Mouse (Mus musculus): ENCODE measurements around the gene Ifit3. TPM values are rescaled to one million over a fixed set of nuclear protein-coding genes. Genes with fewer than 3 reads are reported as not detected.
"Not testable (repeated sequence)": the region's sequence is repeated elsewhere in the genome, so short reads cannot be mapped to it uniquely, and the experiment has no call there.

Gene Ifit3
- 0.28 TPM in 1 of 2 replicates, not detected in the other for polyA plus RNA-seq (2016; fragmentation: Nextera tagmentation; extraction: Ambion mirVana)

- not testable (repeated sequence) for H3K27me3 ChIP-seq (ENCODE audit: low read depth, poor library complexity, severe bottlenecking); H3K27ac ChIP-seq; H3K36me3 ChIP-seq; DNase-seq (ENCODE audit: low spot score); H3K9me3 ChIP-seq (replicated peaks); H3K4me1 ChIP-seq; H3K4me3 ChIP-seq
- 72% methylated on average over 2 of the region's 2 CpGs for WGBS
These were observed at the start of gene Ifit3 for GRCm38 (mm10) chr19:34583126-34583766. TSS of gene Ifit3 (plus strand) at chr19:34583531.

- H3K9me3 ChIP-seq (replicated peaks) = no peaks in the 10 kb centered on the region
- WGBS = 88% methylated on average over 1 of the region's 1 CpGs
- H3K4me3 ChIP-seq = no peak overlapping the region
- H3K4me1 ChIP-seq = no peaks in the 10 kb centered on the region
- H3K36me3 ChIP-seq = no peaks in the 10 kb centered on the region
- H3K27ac ChIP-seq = no peak overlapping the region
- H3K27me3 ChIP-seq (ENCODE audit: low read depth, poor library complexity, severe bottlenecking) = no peaks in the 10 kb centered on the region
- no peak for DNase-seq (ENCODE audit: low spot score)
These were observed 43.9 kb upstream of the Ifit3 start for GRCm38 (mm10) chr19:34539422-34539821.

GRCm38 (mm10) chr19:34546211-34546610 lies 37.1 kb upstream of the Ifit3 start:
- Histone ChIP-seq H3K4me1 (peaks cover 9% of the 10 kb centered on the region; the same call in 1 of the 2 replicates), H3K9me3 (replicated peaks) (no peaks in the 10 kb centered on the region), H3K4me3 (no peak overlapping the region), H3K27me3 (ENCODE audit: low read depth, poor library complexity, severe bottlenecking) (no peaks in the 10 kb centered on the region), H3K36me3 (no peaks in the 10 kb centered on the region), H3K27ac (no peak overlapping the region)
- 86% methylated on average over 4 of the region's 4 CpGs for WGBS
- no peak for DNase-seq (ENCODE audit: low spot score)

GRCm38 (mm10) chr19:34547976-34548375 lies 35.4 kb upstream of the Ifit3 start:
- Histone ChIP-seq H3K27ac (no peak overlapping the region), H3K4me3 (no peak overlapping the region), H3K27me3 (ENCODE audit: low read depth, poor library complexity, severe bottlenecking) (no peaks in the 10 kb centered on the region), H3K36me3 (no peaks in the 10 kb centered on the region), H3K4me1 (peaks cover 9% of the 10 kb centered on the region; the same call in 1 of the 2 replicates), H3K9me3 (replicated peaks) (no peaks in the 10 kb centered on the region)
- WGBS = 25% methylated on average over 7 of the region's 7 CpGs
- peak; percentile 77 for DNase-seq (ENCODE audit: low spot score)

GRCm38 (mm10) chr19:34550205-34550533 lies 33.2 kb upstream of the Ifit3 start:
- peak overlapping the region; percentile 84 for H3K27ac ChIP-seq
- no peak for DNase-seq (ENCODE audit: low spot score)

GRCm38 (mm10) chr19:34550534-34551223 lies 32.7 kb upstream of the Ifit3 start, which contains the start of gene Ifit2:
TSS of gene Ifit2 (plus strand) at chr19:34550694.
- H3K36me3 ChIP-seq = no peaks in the 10 kb centered on the region
- WGBS = 1% methylated on average over 22 of the region's 22 CpGs
- H3K27ac ChIP-seq = peak within 1 kb of the TSS; percentile 84
- DNase-seq (ENCODE audit: low spot score) = peak; percentile 78
- no peaks in the 10 kb centered on the region for H3K9me3 ChIP-seq (replicated peaks)
- peaks cover 11% of the 10 kb centered on the region; the same call in 1 of the 2 replicates for H3K4me1 ChIP-seq
- H3K4me3 ChIP-seq = peak within 1 kb of the TSS; percentile 58
- H3K27me3 ChIP-seq (ENCODE audit: low read depth, poor library complexity, severe bottlenecking) = no peaks in the 10 kb centered on the region

More at GRCm38 (mm10) chr19:34550205-34550533, 33.2 kb upstream of the Ifit3 start:
- Histone ChIP-seq H3K36me3 (no peaks in the 10 kb centered on the region), H3K9me3 (replicated peaks) (no peaks in the 10 kb centered on the region), H3K27me3 (ENCODE audit: low read depth, poor library complexity, severe bottlenecking) (no peaks in the 10 kb centered on the region), H3K4me1 (peaks cover 11% of the 10 kb centered on the region; the same call in 1 of the 2 replicates), H3K4me3 (peak overlapping the region; percentile 58)
- 42% methylated on average over 4 of the region's 4 CpGs for WGBS

- no peak for DNase-seq (ENCODE audit: low spot score)
- no peaks in the 10 kb centered on the region for H3K9me3 ChIP-seq (replicated peaks)
- H3K36me3 ChIP-seq = no peaks in the 10 kb centered on the region
- no peak overlapping the region for H3K4me3 ChIP-seq
- WGBS = 71% methylated on average over 5 of the region's 5 CpGs
- peaks cover 11% of the 10 kb centered on the region; the same call in 1 of the 2 replicates for H3K4me1 ChIP-seq
- H3K27ac ChIP-seq = no peak overlapping the region
- H3K27me3 ChIP-seq (ENCODE audit: low read depth, poor library complexity, severe bottlenecking) = no peaks in the 10 kb centered on the region
These were observed 31.4 kb upstream of the Ifit3 start for GRCm38 (mm10) chr19:34551981-34552380.

- peaks cover 11% of the 10 kb centered on the region; the same call in 1 of the 2 replicates for H3K4me1 ChIP-seq
- no peak overlapping the region for H3K4me3 ChIP-seq
- no peaks in the 10 kb centered on the region for H3K27me3 ChIP-seq (ENCODE audit: low read depth, poor library complexity, severe bottlenecking)
- WGBS = 83% methylated on average over 6 of the region's 6 CpGs
- no peaks in the 10 kb centered on the region for H3K9me3 ChIP-seq (replicated peaks)
- no peaks in the 10 kb centered on the region for H3K36me3 ChIP-seq
- no peak overlapping the region for H3K27ac ChIP-seq
- no peak for DNase-seq (ENCODE audit: low spot score)
These were observed 30.3 kb upstream of the Ifit3 start for GRCm38 (mm10) chr19:34553021-34553420.

GRCm38 (mm10) chr19:34553522-34553921 lies 29.8 kb upstream of the Ifit3 start:
- H3K36me3 ChIP-seq = no peaks in the 10 kb centered on the region
- no peak overlapping the region for H3K4me3 ChIP-seq
- H3K27ac ChIP-seq = no peak overlapping the region
- H3K9me3 ChIP-seq (replicated peaks) = no peaks in the 10 kb centered on the region
- peaks cover 11% of the 10 kb centered on the region; the same call in 1 of the 2 replicates for H3K4me1 ChIP-seq
- no peak for DNase-seq (ENCODE audit: low spot score)
- no peaks in the 10 kb centered on the region for H3K27me3 ChIP-seq (ENCODE audit: low read depth, poor library complexity, severe bottlenecking)
- WGBS = 82% methylated on average over 3 of the region's 3 CpGs

- H3K36me3 ChIP-seq = no peaks in the 10 kb centered on the region
- H3K4me1 ChIP-seq = peaks cover 11% of the 10 kb centered on the region; the same call in 1 of the 2 replicates
- H3K9me3 ChIP-seq (replicated peaks) = no peaks in the 10 kb centered on the region
- H3K27me3 ChIP-seq (ENCODE audit: low read depth, poor library complexity, severe bottlenecking) = no peaks in the 10 kb centered on the region
- no peak overlapping the region for H3K4me3 ChIP-seq
- no peak for DNase-seq (ENCODE audit: low spot score)
- no peak overlapping the region for H3K27ac ChIP-seq
These were observed 29.3 kb upstream of the Ifit3 start for GRCm38 (mm10) chr19:34554061-34554460.

- Histone ChIP-seq H3K27me3 (ENCODE audit: low read depth, poor library complexity, severe bottlenecking) (no peaks in the 10 kb centered on the region), H3K36me3 (no peaks in the 10 kb centered on the region), H3K4me1 (peaks cover 11% of the 10 kb centered on the region), H3K4me3 (no peak overlapping the region), H3K27ac (no peak overlapping the region), H3K9me3 (replicated peaks) (no peaks in the 10 kb centered on the region)
- DNase-seq (ENCODE audit: low spot score) = no peak
- WGBS = 81% methylated on average over 3 of the region's 3 CpGs
These were observed 26.7 kb upstream of the Ifit3 start for GRCm38 (mm10) chr19:34556621-34557020.

- Histone ChIP-seq H3K4me3 (no peak overlapping the region), H3K27me3 (ENCODE audit: low read depth, poor library complexity, severe bottlenecking) (no peaks in the 10 kb centered on the region), H3K4me1 (peaks cover 9% of the 10 kb centered on the region), H3K9me3 (replicated peaks) (no peaks in the 10 kb centered on the region), H3K27ac (no peak overlapping the region), H3K36me3 (no peaks in the 10 kb centered on the region)
- DNase-seq (ENCODE audit: low spot score) = no peak
These were observed 20.8 kb upstream of the Ifit3 start for GRCm38 (mm10) chr19:34562556-34562955.

- H3K9me3 ChIP-seq (replicated peaks) = no peaks in the 10 kb centered on the region
- DNase-seq (ENCODE audit: low spot score) = no peak
- WGBS = 95% methylated on average over 1 of the region's 1 CpGs
These were observed 17.1 kb upstream of the Ifit3 start for GRCm38 (mm10) chr19:34566178-34566784.

More at GRCm38 (mm10) chr19:34566178-34566784, 17.1 kb upstream of the Ifit3 start:
- peaks cover 19% of the 10 kb centered on the region for H3K4me1 ChIP-seq
- no peak overlapping the region for H3K4me3 ChIP-seq
- H3K36me3 ChIP-seq = no peaks in the 10 kb centered on the region
- H3K27me3 ChIP-seq (ENCODE audit: low read depth, poor library complexity, severe bottlenecking) = no peaks in the 10 kb centered on the region
- H3K27ac ChIP-seq = no peak overlapping the region

Measured in limb, embryonic 10.5 days (tissue).